Mouse (Mus musculus) hindbrain, embryonic 11.5 days (tissue): ENCODE data around the gene Dazap1. TPM values are rescaled to one million over a fixed set of nuclear protein-coding genes. Genes with fewer than 3 reads are reported as not detected.

Experiments used
- ATAC-seq: fragments of 200-750 bp; cut with Nextera tagmentation; 2 replicates; pipeline ENCODE4 v1.8.0; 2017; ENCODE audit warnings: mild to moderate bottlenecking, moderate TSS enrichment, moderate library complexity; ENCODE audit not compliant: low FRiP score
- DNase-seq: peaks from one replicate; pipeline ENCODE4 v3.0.0-alpha.2; 2015; ENCODE audit warnings: low spot score
- H3K27ac ChIP-seq: fragments of 300-500 bp; sonication (generic); 2 replicates; pipeline ENCODE4 v1.5.1; 2014; ENCODE audit warnings: mild to moderate bottlenecking, low read depth, low read length
- H3K27me3 ChIP-seq: fragments of 300-500 bp; sonication (generic); 2 replicates; pipeline ENCODE4 v1.6.1; 2014; ENCODE audit warnings: mild to moderate bottlenecking, low read length, moderate library complexity, mixed read lengths; ENCODE audit not compliant: control insufficient read depth, insufficient read depth
- H3K36me3 ChIP-seq: fragments of 300-500 bp; sonication (generic); 2 replicates; pipeline ENCODE4 v1.6.1; 2014; ENCODE audit warnings: mild to moderate bottlenecking, low read length, moderate library complexity, mixed read lengths; ENCODE audit not compliant: control insufficient read depth, insufficient read depth
- H3K4me1 ChIP-seq: fragments of 300-500 bp; sonication (generic); replicated peaks from 2 replicates; pipeline ENCODE4 v1.6.1; 2014; ENCODE audit warnings: low read length, mixed read lengths; ENCODE audit not compliant: control insufficient read depth, insufficient read depth
- H3K4me2 ChIP-seq: fragments of 300-500 bp; sonication (generic); replicated peaks from 2 replicates; pipeline ENCODE4 v1.6.1; 2014; ENCODE audit warnings: mild to moderate bottlenecking, low read depth, low read length
- H3K4me3 ChIP-seq: fragments of 300-500 bp; sonication (generic); 2 replicates; pipeline ENCODE4 v1.5.1; 2014; ENCODE audit warnings: low read depth, low read length
- H3K9ac ChIP-seq: fragments of 300-500 bp; sonication (generic); 2 replicates; pipeline ENCODE4 v1.6.1; 2014; ENCODE audit warnings: low read depth, low read length
- H3K9me3 ChIP-seq: fragments of 300-500 bp; sonication (generic); 2 replicates; pipeline ENCODE4 v1.6.1; 2016; ENCODE audit warnings: low read length; ENCODE audit not compliant: control insufficient read depth
- WGBS: fragments of 180-500 bp; shearing (Covaris S2); extraction: QIAGEN DNeasy Blood & Tissue Kit; methylation state at CpG from one replicate; pipeline ENCODE4 v1.1.7; 2014; 5-methylcytosine and 5-hydroxymethylcytosine counted together
- polyA plus RNA-seq: library from polyadenylated mRNA; unstranded; fragments of >200 nt; fragmentation: Nextera tagmentation; extraction: Ambion mirVana; gene quantifications from 2 replicates; pipeline ENCODE4 v1.2.1, GENCODE M21; 2014

Gene Dazap1
- polyA plus RNA-seq, 1 experiment from 2014 or later = 46.8 TPM

GRCm38 (mm10) chr10:80304458-80304857, 43.2 kb downstream of the Dazap1 start:
- no peak overlapping the region for H3K4me3 ChIP-seq
- 32% methylated on average over 12 of the region's 12 CpGs for WGBS
- H3K27me3 ChIP-seq = peaks cover 5% of the 10 kb centered on the region; the same call in 1 of the 2 replicates
- H3K9me3 ChIP-seq = no peaks in the 10 kb centered on the region
- H3K4me1 ChIP-seq = peaks cover 11% of the 10 kb centered on the region
- ATAC-seq (no peak), DNase-seq (no peak)
- H3K36me3 ChIP-seq = peaks cover 27% of the 10 kb centered on the region
- H3K27ac ChIP-seq = no peak overlapping the region
- no peak overlapping the region for H3K9ac ChIP-seq
- H3K4me2 ChIP-seq = 0 out of 2 replicates have a peak overlapping the region, but pooled peaks have one; percentile 11

GRCm38 (mm10) chr10:80304862-80305261, 43.6 kb downstream of the Dazap1 start:
- H3K9me3 ChIP-seq = no peaks in the 10 kb centered on the region
- 0 out of 2 replicates have a peak overlapping the region, but pooled peaks have one; percentile 11 for H3K4me2 ChIP-seq
- no peak overlapping the region for H3K27ac ChIP-seq
- ATAC-seq (no peak), DNase-seq (no peak)
- peaks cover 11% of the 10 kb centered on the region for H3K4me1 ChIP-seq
- H3K27me3 ChIP-seq = peaks cover 5% of the 10 kb centered on the region; the same call in 1 of the 2 replicates
- H3K4me3 ChIP-seq = no peak overlapping the region
- WGBS = 16% methylated on average over 25 of the region's 25 CpGs
- H3K36me3 ChIP-seq = peaks cover 28% of the 10 kb centered on the region
- H3K9ac ChIP-seq = no peak overlapping the region

GRCm38 (mm10) chr10:80311560-80311959, 50.3 kb downstream of the Dazap1 start:
- no peaks in the 10 kb centered on the region for H3K9me3 ChIP-seq
- ATAC-seq (no peak), DNase-seq (no peak)
- peaks cover 6% of the 10 kb centered on the region; the same call in 1 of the 2 replicates for H3K4me1 ChIP-seq
- 86% methylated on average over 13 of the region's 16 CpGs for WGBS
- peaks cover 27% of the 10 kb centered on the region for H3K27me3 ChIP-seq
- H3K4me2 ChIP-seq = no peak overlapping the region
- H3K4me3 ChIP-seq = no peak overlapping the region
- peaks cover 40% of the 10 kb centered on the region for H3K36me3 ChIP-seq
- no peak overlapping the region for H3K27ac ChIP-seq
- no peak overlapping the region for H3K9ac ChIP-seq

GRCm38 (mm10) chr10:80312586-80313504, 51.6 kb downstream of the Dazap1 start:
- ATAC-seq = no peak
- Histone ChIP-seq H3K9ac (no peak overlapping the region), H3K4me3 (no peak overlapping the region), H3K9me3 (no peaks in the 10 kb centered on the region), H3K4me1 (peaks cover 6% of the 10 kb centered on the region; the same call in 1 of the 2 replicates), H3K4me2 (no peak overlapping the region), H3K27ac (no peak overlapping the region), H3K27me3 (peaks cover 27% of the 10 kb centered on the region), H3K36me3 (peaks cover 31% of the 10 kb centered on the region)
- WGBS = 65% methylated on average over 54 of the region's 54 CpGs
- no peak for DNase-seq

- DNase-seq (no peak), ATAC-seq (no peak)
- Histone ChIP-seq H3K4me1 (peaks cover 6% of the 10 kb centered on the region; the same call in 1 of the 2 replicates), H3K27me3 (peaks cover 27% of the 10 kb centered on the region), H3K9ac (no peak overlapping the region), H3K36me3 (peaks cover 27% of the 10 kb centered on the region), H3K4me2 (no peak overlapping the region), H3K9me3 (no peaks in the 10 kb centered on the region), H3K4me3 (no peak overlapping the region), H3K27ac (no peak overlapping the region)
- WGBS = 56% methylated on average over 20 of the region's 20 CpGs
These were observed 52.4 kb downstream of the Dazap1 start for GRCm38 (mm10) chr10:80313627-80314201.

- WGBS = 50% methylated on average over 16 of the region's 16 CpGs
- no peak overlapping the region for H3K9ac ChIP-seq
- ATAC-seq = no peak
- no peak for DNase-seq
- H3K27me3 ChIP-seq = peaks cover 27% of the 10 kb centered on the region
- peaks cover 19% of the 10 kb centered on the region for H3K36me3 ChIP-seq
- no peak overlapping the region for H3K4me3 ChIP-seq
- H3K9me3 ChIP-seq = no peaks in the 10 kb centered on the region
- no peak overlapping the region for H3K4me2 ChIP-seq
- peaks cover 6% of the 10 kb centered on the region; the same call in 1 of the 2 replicates for H3K4me1 ChIP-seq
- H3K27ac ChIP-seq = no peak overlapping the region
These were observed 53.3 kb downstream of the Dazap1 start for GRCm38 (mm10) chr10:80314494-80315001.

GRCm38 (mm10) chr10:80315315-80315714, 54.0 kb downstream of the Dazap1 start:
- Histone ChIP-seq H3K4me2 (no peak overlapping the region), H3K9ac (no peak overlapping the region), H3K27ac (no peak overlapping the region), H3K27me3 (peaks cover 27% of the 10 kb centered on the region), H3K36me3 (peaks cover 18% of the 10 kb centered on the region), H3K4me3 (no peak overlapping the region), H3K9me3 (no peaks in the 10 kb centered on the region), H3K4me1 (peaks cover 6% of the 10 kb centered on the region; the same call in 1 of the 2 replicates)
- ATAC-seq (no peak), DNase-seq (no peak)
- WGBS = 52% methylated on average over 27 of the region's 27 CpGs

GRCm38 (mm10) chr10:80316359-80316781, 55.1 kb downstream of the Dazap1 start:
- Histone ChIP-seq H3K4me3 (no peak overlapping the region), H3K36me3 (peaks cover 14% of the 10 kb centered on the region), H3K9me3 (no peaks in the 10 kb centered on the region), H3K27me3 (peaks cover 26% of the 10 kb centered on the region), H3K9ac (no peak overlapping the region; the same call in 1 of the 2 replicates), H3K27ac (no peak overlapping the region), H3K4me2 (no peak overlapping the region), H3K4me1 (peaks cover 6% of the 10 kb centered on the region; the same call in 1 of the 2 replicates)
- ATAC-seq = no peak
- 38% methylated on average over 11 of the region's 11 CpGs for WGBS
- no peak for DNase-seq
